Mouse (Mus musculus): Measurements from ENCODE around the gene Gata5.

GRCm38 (mm10) chr2:180373256-180373655 lies 38.8 kb upstream of the Gata5 start:
- TF ChIP-seq GATA1 (IDR thresholded peaks at IDR 0.05; ENCODE audit: low read length), result no peak
- TF ChIP-seq TAL1 (IDR thresholded peaks at IDR 0.05; ENCODE audit: low read length), result no peak

Data from erythroblast, embryonic 14.5 days (primary cell).